Mouse (Mus musculus): ENCODE measurements at regions not wholly inside any gene's neighbourhood (a gene's known extent, or its start where the extent isn't known, plus 50 kb on each side); places are given as distances from the start of the nearest gene placed in this dataset.
"Not testable (repeated sequence)": the region's sequence is repeated elsewhere in the genome, so short reads cannot be mapped to it uniquely, and the experiment has no call there.

DNA sequence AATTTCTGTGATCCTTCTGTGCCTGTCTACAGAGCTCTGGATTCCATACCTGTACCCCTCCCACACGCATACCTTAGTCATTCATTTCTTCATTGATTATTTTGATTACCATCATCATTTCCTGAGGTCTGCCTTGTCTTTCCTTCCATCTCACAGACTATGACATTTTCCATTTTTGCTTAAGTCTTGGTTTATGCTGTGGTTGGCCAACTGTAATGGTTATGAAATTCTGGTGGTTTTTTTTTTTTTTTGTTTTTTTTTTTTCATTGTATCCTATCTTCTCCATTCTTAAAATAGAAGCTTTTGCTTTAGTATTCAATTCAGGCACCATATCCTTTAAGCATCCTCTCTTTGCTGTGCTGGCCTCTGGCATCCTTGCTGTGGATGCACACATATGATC, 227.4 kb downstream of the Gm15319 start:
- 100% methylated on average over 1 of the region's 1 CpGs for WGBS
- not testable (repeated sequence) for H3K9ac ChIP-seq; H3K4me1 ChIP-seq; ATAC-seq (ENCODE audit: insufficient number of reproducible peaks, insufficient read depth, low FRiP score, low TSS enrichment, low read depth); H3K36me3 ChIP-seq; H3K27ac ChIP-seq; H3K27me3 ChIP-seq; H3K9me3 ChIP-seq; H3K4me3 ChIP-seq; H3K4me2 ChIP-seq

DNA sequence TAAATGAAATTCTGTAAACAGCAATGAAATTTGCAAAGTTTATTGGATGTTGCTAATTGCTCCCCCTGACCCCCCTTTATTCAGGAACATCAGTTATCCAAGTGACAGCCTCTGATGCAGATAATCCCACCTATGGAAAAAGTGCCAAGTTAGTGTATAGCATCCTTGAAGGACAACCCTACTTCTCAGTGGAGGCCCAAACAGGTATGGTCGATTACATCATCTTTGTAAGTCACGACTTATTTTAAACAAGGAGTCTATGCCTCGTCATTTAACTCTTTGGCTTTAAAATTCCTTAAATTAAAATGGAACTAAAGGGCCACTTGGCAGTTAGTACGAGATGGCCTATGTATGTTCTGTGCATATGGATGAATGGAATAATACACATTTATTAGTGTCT, 217.6 kb downstream of the Gm15319 start:
- not testable (repeated sequence) for H3K4me3 ChIP-seq; H3K4me2 ChIP-seq; H3K27ac ChIP-seq; H3K9ac ChIP-seq; H3K9me3 ChIP-seq; ATAC-seq (ENCODE audit: insufficient number of reproducible peaks, insufficient read depth, low FRiP score, low TSS enrichment, low read depth); H3K4me1 ChIP-seq; H3K36me3 ChIP-seq; H3K27me3 ChIP-seq
- 87% methylated on average over 4 of the region's 4 CpGs for WGBS

DNA sequence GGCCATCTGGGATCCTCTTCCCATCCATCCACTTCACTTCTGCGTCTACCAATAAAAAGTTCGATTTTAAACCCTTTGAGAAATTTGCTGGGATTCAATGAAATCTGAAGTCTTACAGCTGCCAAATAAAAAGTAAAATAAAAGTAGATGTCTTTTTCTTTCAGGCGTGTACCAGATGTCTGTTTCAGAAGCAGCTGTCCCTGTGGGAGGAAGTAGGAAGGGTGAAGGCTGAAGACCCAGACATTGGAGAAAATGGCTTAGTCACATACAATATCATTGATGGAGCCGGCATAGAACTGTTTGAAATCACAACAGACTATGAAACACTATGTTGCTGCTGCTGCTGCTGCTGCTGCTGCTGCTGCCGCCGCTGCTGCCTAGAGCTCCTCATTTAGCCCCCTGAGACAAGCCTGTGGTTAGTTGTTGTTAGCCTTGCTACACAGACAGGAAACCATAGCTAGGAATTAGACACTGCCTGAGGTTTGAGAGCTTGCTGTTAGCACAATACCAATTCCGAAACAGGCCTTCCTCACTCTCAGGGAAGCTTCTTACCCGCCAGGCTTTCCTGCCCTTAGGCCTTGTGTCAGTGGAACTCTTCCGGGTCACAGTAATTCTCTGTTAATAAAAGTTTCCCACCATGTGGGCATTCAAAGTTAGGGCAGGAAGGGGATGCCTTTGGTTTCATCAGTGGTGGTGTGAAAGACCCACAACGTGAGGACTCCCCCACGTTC, 211.5 kb downstream of the Gm15319 start:
- not testable (repeated sequence) for H3K4me3 ChIP-seq; H3K27ac ChIP-seq; H3K36me3 ChIP-seq; H3K4me2 ChIP-seq; H3K9ac ChIP-seq; ATAC-seq (ENCODE audit: insufficient number of reproducible peaks, insufficient read depth, low FRiP score, low TSS enrichment, low read depth); H3K27me3 ChIP-seq; H3K9me3 ChIP-seq; H3K4me1 ChIP-seq
- WGBS: 85% methylated on average over 9 of the region's 11 CpGs

DNA sequence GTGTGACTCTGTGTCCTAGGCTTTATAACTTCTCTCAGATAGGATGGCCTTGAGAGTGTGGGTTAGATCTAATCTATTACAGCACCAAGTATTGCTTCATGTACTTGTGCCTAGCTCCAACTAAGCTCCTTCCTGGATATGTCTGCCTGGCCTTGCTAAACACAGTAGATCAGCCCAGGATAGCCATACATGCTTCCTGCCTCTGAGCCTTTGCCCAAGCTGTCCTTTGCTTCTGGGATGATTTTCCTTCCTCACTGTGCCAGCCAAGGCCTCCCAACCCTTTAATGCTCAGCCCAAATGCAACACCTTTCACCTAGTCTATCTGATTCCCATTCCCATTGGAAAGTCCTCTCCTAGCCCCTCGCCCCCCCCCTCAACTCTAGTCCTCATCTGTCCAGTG, 208.9 kb downstream of the Gm15319 start:
- not testable (repeated sequence) for H3K27me3 ChIP-seq

More for the DNA sequence above, 208.9 kb downstream of the Gm15319 start:
- H3K4me2 ChIP-seq; H3K4me1 ChIP-seq; ATAC-seq (ENCODE audit: insufficient number of reproducible peaks, insufficient read depth, low FRiP score, low TSS enrichment, low read depth); H3K9me3 ChIP-seq; H3K36me3 ChIP-seq; H3K27ac ChIP-seq; H3K4me3 ChIP-seq; H3K9ac ChIP-seq: not testable (repeated sequence)
- WGBS: 97% methylated on average over 1 of the region's 1 CpGs
